Mouse (Mus musculus) ES-E14 (cell line): ENCODE measurements around the gene Dync2h1. TPM values are rescaled to one million over a fixed set of nuclear protein-coding genes. Genes with fewer than 3 reads are reported as not detected.
"Not testable (repeated sequence)": the region's sequence is repeated elsewhere in the genome, so short reads cannot be mapped to it uniquely, and the experiment has no call there.

ENCODE experiments used
- DNase-seq: peaks from one replicate; pipeline ENCODE4 v3.0.0-alpha.2; 2013; ENCODE audit warnings: low read depth, low spot score
- H3K27ac ChIP-seq: 2 replicates; pipeline ENCODE4 v1.5.1; 2012; ENCODE audit warnings: low read depth, mild to moderate bottlenecking, low read length, moderate library complexity, mixed read lengths; ENCODE audit not compliant: poor library complexity, insufficient read depth, severe bottlenecking
- H3K36me3 ChIP-seq: 2 replicates; pipeline ENCODE4 v1.6.1; 2012; ENCODE audit warnings: mild to moderate bottlenecking, low read length, moderate library complexity, mixed read lengths; ENCODE audit not compliant: control insufficient read depth, poor library complexity, insufficient read depth, severe bottlenecking
- H3K4me1 ChIP-seq, 2 experiments: fragments of 150-350 bp in 1 of 2; sonication (generic) in 1 of 2; 2 replicates each; pipeline ENCODE4 v1.6.1; 2012; ENCODE audit warnings: low read length in 2 of 2, mild to moderate bottlenecking in 1 of 2, mixed read lengths in 1 of 2; ENCODE audit not compliant: control insufficient read depth in 2 of 2, insufficient read depth in 2 of 2, poor library complexity in 1 of 2
- H3K4me3 ChIP-seq, 2 experiments: fragments of 150-350 bp in 1 of 2; sonication (generic) in 1 of 2; 2 replicates each; pipeline ENCODE4 v1.5.1; 2012; ENCODE audit warnings: low read length in 2 of 2, low read depth in 1 of 2, mild to moderate bottlenecking in 1 of 2, mixed read lengths in 1 of 2; ENCODE audit not compliant: insufficient read depth in 1 of 2, poor library complexity in 1 of 2, severe bottlenecking in 1 of 2
- H3K9ac ChIP-seq: 2 replicates; pipeline ENCODE4 v1.6.1; 2012; ENCODE audit warnings: low read depth, mild to moderate bottlenecking, low read length, mixed read lengths; ENCODE audit not compliant: poor library complexity, insufficient read depth, severe bottlenecking
- H3K9me3 ChIP-seq: fragments of 150-350 bp; sonication (generic); 2 replicates; pipeline ENCODE4 v1.6.1; 2012; ENCODE audit warnings: low read depth, mild to moderate bottlenecking, low read length; ENCODE audit not compliant: control insufficient read depth, insufficient read depth
- CHD2 ChIP-seq: IDR thresholded peaks from 2 replicates; pipeline ENCODE4 v1.6.1; 2014; ENCODE audit warnings: mild to moderate bottlenecking, low read depth, low read length, inconsistent platforms
- HCFC1 ChIP-seq: IDR thresholded peaks from 2 replicates; pipeline ENCODE4 v1.6.1; 2012; ENCODE audit warnings: low read length, inconsistent platforms, borderline replicate concordance; ENCODE audit not compliant: insufficient read depth
- MAFK ChIP-seq: IDR thresholded peaks from 2 replicates; pipeline ENCODE4 v1.6.1; 2014; ENCODE audit warnings: mild to moderate bottlenecking, low read depth, low read length, inconsistent platforms; ENCODE audit not compliant: insufficient read depth
- ZC3H11A ChIP-seq: IDR thresholded peaks from 2 replicates; pipeline ENCODE4 v1.6.1; 2012; ENCODE audit warnings: low read depth, mild to moderate bottlenecking, inconsistent platforms, low read length, borderline replicate concordance
- ZNF384 ChIP-seq: IDR thresholded peaks from 2 replicates; pipeline ENCODE4 v1.6.1; 2012; ENCODE audit warnings: low read depth, low read length, inconsistent platforms
- in situ Hi-C, 2 experiments: fragments of 600-800 bp; cut with MboI; formaldehyde crosslinking; loops; one replicate each; pipeline ENCODE4 v1.15.1; 2025; ENCODE audit warnings: low sequenced_read_pairs in 2 of 2, inconsistent platforms in 1 of 2; ENCODE audit not compliant: unreplicated experiment in 2 of 2
- total RNA-seq: library from RNA; depleted of rRNA; stranded (reverse); fragments of 300-350 nt; gene quantifications from 2 replicates; pipeline ENCODE4 v1.2.3, GENCODE M21; 2012

The Dync2h1 gene
- total RNA-seq, 1 experiment, result 7.0 TPM

DNA sequence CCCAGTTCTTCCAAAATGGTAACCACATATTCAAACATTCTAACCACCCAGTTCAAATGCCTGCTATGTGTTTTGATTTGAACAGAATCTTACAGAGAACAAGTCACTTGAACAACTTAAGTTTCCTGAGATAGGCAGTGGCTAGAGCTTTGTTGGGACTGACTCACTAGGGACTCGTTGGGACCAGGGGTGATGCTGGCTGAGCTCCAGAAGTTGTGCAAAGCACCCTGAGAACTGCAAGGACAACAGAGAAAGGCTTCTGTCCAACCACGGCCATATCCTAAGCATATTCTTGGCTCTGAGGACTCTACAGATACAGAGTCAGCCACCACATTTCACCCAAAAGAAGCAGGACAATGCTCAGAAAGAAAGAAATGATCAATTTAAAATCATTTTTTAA lies 215.1 kb downstream of the Dync2h1 start:
- Histone ChIP-seq H3K36me3 (no peaks in the 10 kb centered on the region), H3K4me3 (no peak overlapping the region), H3K9ac (no peak overlapping the region), H3K27ac (no peak overlapping the region), H3K9me3 (no peaks in the 10 kb centered on the region), H3K4me1 (no peaks in the 10 kb centered on the region)
- TF ChIP-seq ZNF384, result no peak
- no peak for TF ChIP-seq CHD2
- no peak for TF ChIP-seq ZC3H11A
- TF ChIP-seq MAFK, result no peak
- TF ChIP-seq HCFC1, result no peak
- DNase-seq, result no peak
- in situ Hi-C loops, result no loop called here

DNA sequence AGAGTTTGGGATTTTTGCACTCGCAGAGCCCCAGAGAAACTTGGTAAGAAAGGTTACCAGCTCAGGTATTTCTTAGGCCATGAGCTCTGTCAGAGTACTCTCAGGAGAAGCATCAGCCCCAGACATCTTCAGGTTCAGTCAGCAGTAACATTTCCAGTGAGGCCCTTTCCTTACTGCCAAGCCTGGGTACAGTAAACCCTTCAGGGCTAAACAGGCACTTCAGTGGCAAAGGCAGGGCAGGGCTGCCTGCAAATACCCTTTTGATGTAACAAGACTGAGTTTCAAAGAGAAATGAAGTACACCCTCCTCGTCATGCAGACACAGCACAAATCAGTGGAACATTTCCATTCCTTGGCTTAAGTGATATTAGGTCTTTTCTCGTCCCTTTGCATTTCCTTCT lies 219.2 kb downstream of the Dync2h1 start:
- H3K9ac ChIP-seq, result no peak overlapping the region
- in situ Hi-C loops, result no loop called here
- no peak for TF ChIP-seq MAFK
- TF ChIP-seq HCFC1, result no peak
- TF ChIP-seq CHD2, result no peak
- no peak for TF ChIP-seq ZC3H11A
- TF ChIP-seq ZNF384, result no peak
- H3K4me3 ChIP-seq, result no peak overlapping the region
- no peak overlapping the region for H3K27ac ChIP-seq
- DNase-seq, result no peak
- H3K9me3 ChIP-seq, result no peaks in the 10 kb centered on the region
- H3K4me1 ChIP-seq, result no peaks in the 10 kb centered on the region
- H3K36me3 ChIP-seq, result no peaks in the 10 kb centered on the region

DNA sequence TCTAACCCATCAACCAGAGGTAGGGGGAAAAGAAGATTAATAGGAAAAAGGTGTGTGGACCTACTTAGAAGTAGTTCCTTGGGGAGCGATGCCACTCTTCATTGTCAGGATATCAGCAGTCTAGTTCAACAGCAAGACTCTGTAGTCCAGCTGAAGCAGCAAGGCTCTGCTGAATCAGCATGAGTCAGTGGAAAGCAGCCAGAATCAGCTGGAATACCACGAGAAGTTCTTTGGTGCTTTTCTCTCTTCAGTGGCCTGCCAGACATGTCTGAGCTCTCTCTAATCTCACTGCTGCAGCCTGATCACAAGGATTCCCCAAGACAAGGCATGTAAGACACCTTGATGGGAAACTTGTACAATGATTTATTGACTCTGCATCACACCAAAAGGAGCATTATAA lies 225.9 kb downstream of the Dync2h1 start:
- DNase-seq, result no peak
- TF ChIP-seq ZC3H11A (no peak), MAFK (peak; percentile 63; the same call in 1 of the 2 replicates)
- Histone ChIP-seq H3K27ac (no peak overlapping the region), H3K36me3 (no peaks in the 10 kb centered on the region), H3K4me3 (no peak overlapping the region), H3K9ac (no peak overlapping the region), H3K9me3 (no peaks in the 10 kb centered on the region), H3K4me1 (no peaks in the 10 kb centered on the region)
- in situ Hi-C loops, result no loop called here

DNA sequence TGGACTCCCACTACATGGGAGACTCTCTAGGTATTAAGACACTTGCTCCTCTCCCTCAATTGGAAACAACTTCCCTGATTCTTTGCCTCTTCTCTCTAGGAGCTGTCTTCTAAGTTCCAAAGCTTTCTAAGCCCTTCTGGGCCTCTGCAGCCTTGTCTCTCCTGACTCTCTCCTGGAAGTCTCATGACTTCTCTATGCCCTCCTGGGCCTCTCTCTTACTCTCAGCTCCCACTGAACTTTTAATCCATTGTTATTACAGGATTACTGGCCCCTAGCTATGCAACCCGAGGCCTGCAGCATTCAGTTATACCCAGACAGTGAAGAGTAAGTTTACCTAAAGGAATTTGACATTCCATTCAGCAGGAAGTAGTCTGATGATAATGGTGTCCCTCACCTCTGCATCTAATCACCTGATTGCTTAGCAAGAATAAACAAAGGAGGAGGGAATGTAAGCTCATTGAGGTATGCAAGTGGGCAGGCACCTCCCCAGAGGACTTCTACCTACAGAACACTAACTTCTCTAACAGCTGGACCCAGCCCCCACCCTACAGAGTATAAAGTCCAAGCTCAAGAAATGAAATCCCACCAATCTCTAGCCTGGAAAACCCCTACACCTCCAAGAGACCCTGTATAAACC lies 256.7 kb downstream of the Dync2h1 start:
- no peak overlapping the region for H3K27ac ChIP-seq
- no peak overlapping the region for H3K4me3 ChIP-seq
- peaks cover 2 to 4% of the 10 kb centered on the region in 2 experiments; a peak in 1 of 4 replicates for H3K4me1 ChIP-seq
- in situ Hi-C loops, result no loop called here
- no peaks in the 10 kb centered on the region for H3K9me3 ChIP-seq
- DNase-seq, result peak; percentile 44
- TF ChIP-seq CHD2, result 0 out of 2 replicates have a peak, but pooled peaks have one; percentile 23
- no peak for TF ChIP-seq MAFK
- no peaks in the 10 kb centered on the region for H3K36me3 ChIP-seq
- no peak overlapping the region for H3K9ac ChIP-seq

DNA sequence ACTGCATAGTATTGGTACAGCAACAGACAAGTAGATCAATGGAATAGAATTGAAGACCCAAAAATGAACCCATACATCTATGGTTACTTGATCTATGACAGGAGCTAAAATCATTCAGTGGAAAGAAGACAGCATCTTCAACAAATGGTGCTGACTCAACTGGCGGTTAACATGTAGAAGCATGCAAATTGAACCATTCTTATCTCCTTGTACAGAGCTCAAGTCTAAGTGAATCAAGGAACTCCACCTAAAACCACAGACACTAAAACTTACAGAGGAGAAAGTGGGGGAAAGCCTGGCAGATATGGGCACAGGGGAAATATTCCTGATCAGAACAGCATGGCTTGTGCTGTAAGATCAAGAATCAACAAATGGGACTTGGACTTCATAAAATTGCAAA lies 270.8 kb downstream of the Dync2h1 start:
- no peak for TF ChIP-seq MAFK
- TF ChIP-seq HCFC1, result no peak
- no peak for TF ChIP-seq ZNF384
- TF ChIP-seq CHD2, result no peak
- no peak for TF ChIP-seq ZC3H11A
- in situ Hi-C loops, result no loop called here
- DNase-seq, result no peak
- H3K36me3 ChIP-seq, result no peaks in the 10 kb centered on the region
- no peak overlapping the region for H3K9ac ChIP-seq
- no peak overlapping the region for H3K27ac ChIP-seq
- no peaks in the 10 kb centered on the region for H3K4me1 ChIP-seq
- no peak overlapping the region for H3K4me3 ChIP-seq
- no peaks in the 10 kb centered on the region for H3K9me3 ChIP-seq

DNA sequence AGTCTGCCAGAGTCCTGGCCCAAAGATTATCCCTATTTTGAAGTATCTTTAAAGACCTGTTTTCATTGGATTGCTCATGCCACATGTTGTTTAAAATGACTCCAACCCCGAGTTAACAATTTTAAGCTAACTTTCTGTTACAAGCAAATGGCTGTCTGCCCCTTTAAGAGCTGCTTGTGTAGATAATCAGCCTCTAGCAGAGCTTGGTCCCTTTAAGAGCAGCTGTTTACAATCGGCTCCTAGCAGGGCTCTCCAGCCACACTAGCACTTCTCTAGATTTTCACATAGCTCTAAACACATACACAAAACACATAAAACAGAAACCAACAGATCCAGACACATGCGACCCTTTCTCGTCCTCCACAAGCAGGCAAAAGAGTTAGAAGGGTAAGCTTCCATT lies 273.7 kb downstream of the Dync2h1 start:
- H3K4me3 ChIP-seq, H3K27ac ChIP-seq, H3K36me3 ChIP-seq, in situ Hi-C loops, H3K9me3 ChIP-seq, H3K4me1 ChIP-seq, H3K9ac ChIP-seq, DNase-seq: not testable (repeated sequence)
